Mouse (Mus musculus) hindbrain, postnatal 0 days (tissue): Measurements from ENCODE around the gene Itpr2. TPM values are rescaled to one million over a fixed set of nuclear protein-coding genes. Genes with fewer than 3 reads are reported as not detected.

Source experiments
- ATAC-seq: fragments of 200-750 bp; cut with Nextera tagmentation; 2 replicates; pipeline ENCODE4 v1.8.0; 2017; ENCODE audit warnings: mild to moderate bottlenecking, moderate TSS enrichment, moderate library complexity
- DNase-seq: peaks from one replicate; pipeline ENCODE4 v3.0.0-alpha.2; 2015; ENCODE audit warnings: low spot score
- H3K27ac ChIP-seq: fragments of 300-500 bp; sonication (generic); 2 replicates; pipeline ENCODE4 v1.5.1; 2014; ENCODE audit warnings: mild to moderate bottlenecking
- H3K27me3 ChIP-seq: fragments of 300-500 bp; sonication (generic); 2 replicates; pipeline ENCODE4 v1.6.1; 2014; ENCODE audit warnings: low read length, mixed read lengths; ENCODE audit not compliant: insufficient read depth
- H3K36me3 ChIP-seq: fragments of 300-500 bp; sonication (generic); 2 replicates; pipeline ENCODE4 v1.6.1; 2014; ENCODE audit warnings: low read length, mixed read lengths; ENCODE audit not compliant: insufficient read depth
- H3K4me1 ChIP-seq: fragments of 300-500 bp; sonication (generic); 2 replicates; pipeline ENCODE4 v1.6.1; 2014; ENCODE audit warnings: antibody characterized with exemption, low read length, mixed read lengths; ENCODE audit not compliant: insufficient read depth
- H3K4me2 ChIP-seq: fragments of 300-500 bp; sonication (generic); 2 replicates; pipeline ENCODE4 v1.6.1; 2014; ENCODE audit warnings: low read depth, mild to moderate bottlenecking, low read length, moderate library complexity, mixed read lengths
- H3K4me3 ChIP-seq: fragments of 300-500 bp; sonication (generic); 2 replicates; pipeline ENCODE4 v1.5.1; 2014; ENCODE audit warnings: low read length
- H3K9ac ChIP-seq: fragments of 300-500 bp; sonication (generic); replicated peaks from 2 replicates; pipeline ENCODE4 v1.6.1; 2014; ENCODE audit warnings: mild to moderate bottlenecking, low read length, moderate library complexity, mixed read lengths
- H3K9me3 ChIP-seq: fragments of 300-500 bp; sonication (generic); 2 replicates; pipeline ENCODE4 v1.6.1; 2016; ENCODE audit warnings: low read length, mixed read lengths
- CTCF ChIP-seq: IDR thresholded peaks from 2 replicates; pipeline ENCODE4 v1.5.1; 2016; ENCODE audit warnings: antibody characterized with exemption, control low read depth, low read depth
- WGBS: fragments of 180-500 bp; shearing (Covaris S2); extraction: QIAGEN DNeasy Blood & Tissue Kit; methylation state at CpG from one replicate; pipeline ENCODE4 v1.1.7; 2014; 5-methylcytosine and 5-hydroxymethylcytosine counted together
- polyA plus RNA-seq: library from polyadenylated mRNA; unstranded; fragments of >200 nt; fragmentation: Nextera tagmentation; extraction: Ambion mirVana; gene quantifications from 2 replicates; pipeline ENCODE4 v1.2.1, GENCODE M21; 2015
- total RNA-seq: library from RNA; depleted of rRNA; stranded (reverse); fragments of >200 nt; gene quantifications from 2 replicates; pipeline ENCODE4 v1.2.3, GENCODE M21; 2014

The Itpr2 gene
- total and polyA plus RNA-seq, 2 experiments from 2014 or later: 15.3 to 15.7 TPM

- 82% methylated on average over 4 of the region's 4 CpGs for WGBS
- TF ChIP-seq CTCF: no peak
- Histone ChIP-seq H3K36me3 (no peaks in the 10 kb centered on the region), H3K9me3 (no peaks in the 10 kb centered on the region), H3K4me2 (no peak overlapping the region), H3K9ac (no peak overlapping the region), H3K4me1 (no peaks in the 10 kb centered on the region), H3K27me3 (0 out of 2 replicates have a peak, but pooled peaks cover 6% of the 10 kb centered on the region), H3K27ac (no peak overlapping the region), H3K4me3 (no peak overlapping the region)
- no peak for ATAC-seq
- DNase-seq: no peak
These were observed 2.5 kb downstream of the Itpr2 start for GRCm38 (mm10) chr6:146499566-146499965.

GRCm38 (mm10) chr6:146498416-146498815 is 3.6 kb downstream of the Itpr2 start:
- 0 out of 2 replicates have a peak, but pooled peaks cover 6% of the 10 kb centered on the region for H3K27me3 ChIP-seq
- H3K9me3 ChIP-seq: no peaks in the 10 kb centered on the region
- no peaks in the 10 kb centered on the region for H3K36me3 ChIP-seq
- H3K4me2 ChIP-seq: no peak overlapping the region
- TF ChIP-seq CTCF: no peak
- H3K27ac ChIP-seq: no peak overlapping the region
- ATAC-seq (no peak), DNase-seq (no peak)
- 76% methylated on average over 3 of the region's 3 CpGs for WGBS
- H3K4me3 ChIP-seq: no peak overlapping the region
- no peak overlapping the region for H3K9ac ChIP-seq
- no peaks in the 10 kb centered on the region for H3K4me1 ChIP-seq

- Histone ChIP-seq H3K27ac (no peak overlapping the region), H3K4me2 (no peak overlapping the region), H3K27me3 (0 out of 2 replicates have a peak, but pooled peaks cover under 1% of the 10 kb centered on the region), H3K36me3 (no peaks in the 10 kb centered on the region), H3K4me3 (no peak overlapping the region), H3K9ac (no peak overlapping the region), H3K4me1 (no peaks in the 10 kb centered on the region), H3K9me3 (no peaks in the 10 kb centered on the region)
- WGBS: 76% methylated on average over 4 of the region's 4 CpGs
- ATAC-seq (no peak), DNase-seq (no peak)
- TF ChIP-seq CTCF: no peak
These were observed 4.2 kb downstream of the Itpr2 start for GRCm38 (mm10) chr6:146497866-146498265.

- no peak for TF ChIP-seq CTCF
- DNase-seq: no peak
- Histone ChIP-seq H3K4me1 (no peaks in the 10 kb centered on the region), H3K4me2 (no peak overlapping the region), H3K36me3 (no peaks in the 10 kb centered on the region), H3K9ac (no peak overlapping the region), H3K9me3 (no peaks in the 10 kb centered on the region), H3K27me3 (no peaks in the 10 kb centered on the region), H3K27ac (no peak overlapping the region), H3K4me3 (no peak overlapping the region)
- 86% methylated on average over 3 of the region's 3 CpGs for WGBS
- ATAC-seq: no peak
These were observed 4.6 kb downstream of the Itpr2 start for GRCm38 (mm10) chr6:146497435-146497834.

GRCm38 (mm10) chr6:146491680-146492079 is 10.3 kb downstream of the Itpr2 start:
- H3K4me3 ChIP-seq: no peak overlapping the region
- no peak overlapping the region for H3K27ac ChIP-seq
- H3K36me3 ChIP-seq: no peaks in the 10 kb centered on the region
- H3K9ac ChIP-seq: no peak overlapping the region
- TF ChIP-seq CTCF: no peak
- DNase-seq (no peak), ATAC-seq (no peak)
- no peaks in the 10 kb centered on the region for H3K9me3 ChIP-seq
- H3K4me2 ChIP-seq: no peak overlapping the region
- WGBS: 91% methylated on average over 2 of the region's 2 CpGs
- H3K27me3 ChIP-seq: no peaks in the 10 kb centered on the region
- H3K4me1 ChIP-seq: no peaks in the 10 kb centered on the region

- ATAC-seq (no peak), DNase-seq (no peak)
- H3K36me3 ChIP-seq: no peaks in the 10 kb centered on the region
- H3K4me2 ChIP-seq: no peak overlapping the region
- H3K27ac ChIP-seq: no peak overlapping the region
- no peaks in the 10 kb centered on the region for H3K27me3 ChIP-seq
- no peaks in the 10 kb centered on the region for H3K4me1 ChIP-seq
- H3K9ac ChIP-seq: no peak overlapping the region
- WGBS: 86% methylated on average over 9 of the region's 9 CpGs
- TF ChIP-seq CTCF: no peak
- H3K4me3 ChIP-seq: no peak overlapping the region
- H3K9me3 ChIP-seq: no peaks in the 10 kb centered on the region
These were observed 11.5 kb downstream of the Itpr2 start for GRCm38 (mm10) chr6:146490416-146490960.

GRCm38 (mm10) chr6:146489841-146490240 is 12.2 kb downstream of the Itpr2 start:
- H3K4me1 ChIP-seq: no peaks in the 10 kb centered on the region
- H3K27me3 ChIP-seq: no peaks in the 10 kb centered on the region
- TF ChIP-seq CTCF: no peak
- no peaks in the 10 kb centered on the region for H3K36me3 ChIP-seq
- no peak overlapping the region for H3K4me2 ChIP-seq
- DNase-seq (no peak), ATAC-seq (no peak)
- H3K4me3 ChIP-seq: no peak overlapping the region
- H3K9me3 ChIP-seq: no peaks in the 10 kb centered on the region
- H3K9ac ChIP-seq: no peak overlapping the region
- H3K27ac ChIP-seq: no peak overlapping the region
- 84% methylated on average over 6 of the region's 6 CpGs for WGBS
